Mouse (Mus musculus) central nervous system, embryonic 18 days (tissue): Measurements from ENCODE around the gene Muc20. TPM values are rescaled to one million over a fixed set of nuclear protein-coding genes. Genes with fewer than 3 reads are reported as not detected.

Source experiments
- polyA plus RNA-seq: library from polyadenylated mRNA; depleted of rRNA; stranded (reverse); fragments of >200 nt; gene quantifications from 2 replicates; pipeline ENCODE4 v1.2.3, GENCODE M21; 2012; rRNA removed

Muc20 gene
- 0.01 and 0.04 TPM in 2 replicates for polyA plus RNA-seq

DNA sequence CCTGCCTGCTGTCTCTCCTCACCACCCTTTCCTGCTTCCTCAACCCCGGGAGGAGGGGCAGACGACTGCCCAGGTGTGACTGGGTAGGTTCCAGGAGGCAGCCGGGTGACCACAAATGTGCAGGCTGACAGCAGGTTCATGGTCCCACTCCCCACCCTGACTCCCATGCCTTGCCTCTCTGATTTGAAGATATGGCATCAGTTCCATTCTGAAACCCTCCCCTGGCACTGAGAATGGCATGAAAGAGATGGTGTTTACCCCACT is at the start of gene Muc20:
Gene Muc20 (minus strand): TSS at position 10 of the 264 bp plus-strand sequence.

GRCm38 (mm10) chr16:32810321-32810720 is 13.1 kb upstream of the Muc20 start, which contains the start of gene Smbd1:
Smbd1 (minus strand) TSS chr16:32810477.

GRCm38 (mm10) chr16:32735586-32735985 is 61.6 kb downstream of the Muc20 start, which contains the start of gene Muc4:
Muc4 (plus strand) TSS chr16:32735886.

Other genes with a start within 250 kb of the Muc20 start
- gene Tfrc, start 188.5 kb downstream of the Muc20 start, polyA plus RNA-seq = 56.6 and 62.0 TPM in 2 replicates
- 82.3 and 95.6 TPM in 2 replicates for gene Tnk2, start 153.6 kb downstream of the Muc20 start, polyA plus RNA-seq
- 0.01 and 0.03 TPM in 2 replicates for gene Muc4, start 61.5 kb downstream of the Muc20 start, polyA plus RNA-seq
- gene Smbd1, start 13.0 kb upstream of the Muc20 start, polyA plus RNA-seq = not detected in 2 replicates
- gene Fyttd1, start 80.1 kb upstream of the Muc20 start, polyA plus RNA-seq = 63.3 and 65.4 TPM in 2 replicates
- gene Rubcn, start 80.3 kb upstream of the Muc20 start, polyA plus RNA-seq = 67.0 and 67.9 TPM in 2 replicates
- gene Lrch3, start 116.7 kb upstream of the Muc20 start, polyA plus RNA-seq = 53.7 and 53.9 TPM in 2 replicates